Mouse (Mus musculus): ENCODE data around the gene Cxcl17. TPM values are rescaled to one million over a fixed set of nuclear protein-coding genes. Genes with fewer than 3 reads are reported as not detected.
"Not testable (repeated sequence)": the region's sequence is repeated elsewhere in the genome, so short reads cannot be mapped to it uniquely, and the experiment has no call there.

Cxcl17 gene
- not detected in 2 replicates for total RNA-seq (2021)
- long read RNA-seq, partial matches to known transcripts: 0 of 1 reads
- long read RNA-seq, other reads (novel, unspliced or antisense): 1 of 1 reads

DNA sequence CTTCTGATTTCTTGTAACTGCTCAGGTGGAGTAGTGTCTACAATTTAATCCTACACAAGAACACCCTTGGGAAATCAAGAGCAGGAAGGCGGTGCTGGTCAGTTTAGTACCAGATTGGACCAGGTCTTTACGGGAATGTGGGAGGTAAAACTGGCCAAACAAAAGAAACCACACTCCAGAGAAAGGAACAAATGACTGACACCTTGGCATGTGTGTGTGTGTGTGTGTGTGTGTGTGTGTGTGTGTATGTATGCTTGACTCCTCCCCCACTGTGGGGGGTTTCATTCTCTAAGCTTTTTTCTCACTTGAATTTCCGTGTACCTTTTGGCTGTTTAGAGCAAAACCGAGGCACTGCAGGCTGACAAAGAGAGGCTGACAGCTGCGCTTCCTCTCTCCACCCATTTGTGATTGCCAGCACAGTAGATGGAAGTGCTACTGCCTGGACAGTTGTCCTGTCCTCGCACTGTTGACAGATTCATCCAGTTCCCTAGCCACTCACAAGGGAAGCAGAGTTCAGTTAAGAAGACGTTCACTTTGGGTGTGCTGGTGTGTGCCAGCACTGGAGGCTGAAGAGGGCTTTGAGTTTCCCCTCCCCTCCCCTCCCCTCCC, at the start of gene Cxcl17:
Cxcl17 (minus strand) TSS at position 54 of the 609 bp plus-strand sequence.
- DNase-seq: no peak

DNA sequence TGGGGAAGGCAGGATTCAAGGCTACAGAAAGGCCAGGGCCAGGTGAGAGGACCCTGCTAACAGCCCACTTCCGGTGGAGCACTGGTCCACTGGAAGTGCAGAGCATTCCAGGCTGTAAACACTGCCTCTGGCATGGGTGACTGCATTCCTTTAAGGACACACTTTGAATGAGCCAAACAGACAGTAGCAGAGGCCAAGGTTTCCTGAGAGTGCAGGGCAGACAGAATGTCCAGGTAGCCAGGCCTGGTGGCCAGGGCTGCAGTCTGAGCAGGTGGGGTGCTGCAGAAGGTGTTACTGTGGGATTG, 49.3 kb upstream of the Cxcl17 start:
- DNase-seq: not testable (repeated sequence)

DNA sequence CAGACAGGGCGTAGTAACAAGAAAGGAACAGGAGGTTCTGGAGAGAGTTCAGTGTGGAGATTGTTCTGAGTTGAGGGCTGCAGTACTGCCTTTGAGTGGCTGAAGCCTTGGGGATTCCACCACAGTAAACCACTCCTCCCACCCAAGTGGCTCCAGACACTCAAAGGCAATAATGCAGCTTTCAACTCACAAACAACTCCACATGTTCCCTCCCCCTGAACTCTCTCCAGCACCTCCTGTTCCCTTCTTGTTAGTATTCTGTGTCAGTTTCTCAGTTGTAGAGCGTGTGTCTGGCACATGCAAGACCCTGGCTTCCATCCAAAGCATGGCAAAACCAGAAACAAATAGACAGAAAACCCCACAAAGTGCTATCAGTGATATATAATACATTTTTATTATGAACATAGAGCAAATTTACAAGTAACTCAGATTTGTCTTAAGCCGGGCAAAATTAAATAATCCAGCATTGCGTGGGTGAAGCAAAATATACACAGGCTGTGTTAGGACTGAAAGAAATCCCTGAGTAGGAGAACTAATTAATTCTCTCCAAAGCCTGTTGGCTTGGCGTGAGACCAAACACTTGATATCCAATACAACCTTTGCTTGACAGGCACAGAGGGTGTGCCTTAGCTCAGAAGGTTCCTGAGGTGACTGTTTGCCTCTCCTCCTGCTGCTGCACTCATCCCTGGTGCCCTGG, 48.8 kb upstream of the Cxcl17 start:
- not testable (repeated sequence) for DNase-seq

DNA sequence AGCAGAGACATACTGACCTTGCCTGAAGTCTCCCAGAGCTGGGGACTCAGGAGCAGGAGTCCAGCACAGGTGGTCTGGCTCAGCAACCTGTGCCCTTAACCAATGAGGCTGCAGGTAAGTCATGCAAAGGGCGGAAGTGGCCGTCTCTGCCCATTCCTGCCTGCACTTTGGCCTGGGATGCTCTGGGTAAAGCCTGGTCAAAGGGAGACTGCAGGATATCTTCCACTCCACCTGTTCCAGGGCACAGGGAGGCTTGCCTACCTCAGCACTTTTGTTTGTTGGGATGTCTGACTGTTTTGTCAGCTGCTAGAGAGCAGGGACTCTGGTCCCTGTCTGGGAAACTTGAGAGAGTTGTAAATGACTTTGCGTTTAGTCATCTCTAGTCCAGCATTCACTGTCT, 39.4 kb upstream of the Cxcl17 start:
- no peak for DNase-seq

DNA sequence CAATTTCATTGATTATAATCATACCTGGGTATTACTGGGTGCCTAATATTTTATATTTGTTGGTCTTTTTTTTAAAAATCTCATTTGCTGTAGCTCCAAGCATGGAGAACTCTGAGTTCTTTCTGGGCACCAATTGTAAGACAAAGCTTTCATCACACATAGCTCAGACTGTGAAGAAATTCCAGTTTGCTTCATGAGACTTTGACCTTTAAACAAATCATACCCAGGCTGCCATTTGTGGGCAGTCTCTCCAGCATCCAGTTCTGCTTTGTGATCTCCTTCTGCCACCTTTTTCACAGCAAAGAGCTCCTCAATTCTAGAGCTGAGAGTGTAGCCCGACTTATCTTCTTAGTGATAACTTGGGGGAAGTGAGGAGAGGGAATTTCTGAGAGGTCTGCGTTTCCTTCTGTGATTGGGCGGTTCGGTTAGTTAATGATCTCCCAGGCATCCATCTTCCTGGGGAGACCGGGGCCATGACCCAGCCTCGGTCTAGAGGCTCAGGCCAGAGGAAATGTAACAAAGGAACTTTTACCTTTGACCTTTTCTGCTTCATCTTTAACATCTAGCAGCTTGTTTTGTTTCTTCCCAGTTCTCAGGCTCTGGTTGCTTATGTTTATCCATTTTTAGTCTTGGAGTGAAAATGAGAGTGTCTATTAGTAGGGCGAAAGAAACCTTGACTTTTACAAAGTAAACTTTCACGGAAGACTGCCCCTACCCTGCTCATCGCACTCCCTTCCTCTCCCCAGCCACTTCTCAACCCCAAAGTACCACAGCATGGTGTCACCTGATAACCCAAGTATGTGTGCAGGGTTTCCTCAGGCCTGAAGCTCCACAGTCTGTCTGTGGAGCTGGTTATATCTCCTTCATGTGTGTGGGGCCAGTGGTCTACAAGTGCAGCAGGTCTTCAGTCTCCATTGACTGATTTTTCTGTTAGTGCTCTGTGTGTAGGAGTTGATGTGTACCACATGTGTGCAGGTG, 37.5 kb upstream of the Cxcl17 start:
- DNase-seq: no peak

DNA sequence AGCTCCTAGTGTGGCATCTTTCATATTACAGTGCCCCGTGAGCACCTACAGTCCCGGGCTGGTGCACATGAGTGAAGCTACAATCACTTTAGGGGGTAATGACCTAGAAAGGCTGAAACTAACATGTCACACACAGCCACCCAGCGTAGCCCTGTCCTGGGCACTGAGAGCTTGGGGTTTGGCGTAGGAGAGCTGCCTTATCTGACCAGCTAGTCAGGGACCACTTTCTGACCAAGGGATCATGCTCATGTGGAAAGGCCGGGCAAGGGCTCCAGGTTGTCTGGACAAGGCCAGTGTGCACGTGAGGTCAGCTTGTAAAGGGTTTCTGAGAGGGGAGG, 28.1 kb upstream of the Cxcl17 start:
- no peak for DNase-seq

DNA sequence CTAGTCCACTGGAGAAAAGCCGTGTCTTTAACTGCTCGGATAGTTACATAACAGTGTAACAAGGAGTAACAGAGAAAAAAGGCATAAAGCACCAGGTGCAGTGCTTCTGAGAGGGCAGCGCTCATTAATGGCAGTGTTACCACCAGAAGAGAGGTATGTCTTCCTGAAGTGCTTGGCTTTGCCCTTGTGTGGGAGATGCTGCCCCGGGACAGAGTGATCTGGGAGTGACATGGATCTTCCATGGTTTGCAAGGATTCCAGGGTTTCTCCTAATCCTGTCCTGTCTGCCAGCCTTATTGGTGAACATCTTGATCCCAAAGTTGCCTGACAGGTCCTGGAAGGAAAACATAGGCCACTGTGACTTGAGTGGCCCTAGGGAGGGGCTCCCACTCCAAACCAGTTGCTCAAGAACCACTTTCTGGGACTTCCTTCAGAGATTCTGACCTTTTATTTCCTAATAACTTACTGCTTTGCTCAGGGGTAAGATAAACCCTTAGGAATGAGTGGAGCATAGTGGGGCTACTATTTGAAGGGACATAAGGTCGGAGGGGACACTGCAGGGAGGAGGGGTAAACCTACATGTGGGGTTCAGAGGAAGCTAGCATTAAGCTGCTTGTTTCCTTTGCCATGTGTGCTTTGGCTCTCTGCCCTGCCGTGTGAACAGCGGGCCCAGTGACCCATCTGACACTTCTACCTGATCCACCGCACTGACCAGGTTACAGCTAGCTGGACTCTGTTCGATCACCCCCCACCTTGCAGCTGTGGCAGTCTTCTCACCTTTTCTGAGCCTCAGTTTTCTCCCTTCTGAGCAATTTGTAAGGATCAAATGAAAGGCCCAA, 27.5 kb upstream of the Cxcl17 start:
- DNase-seq: no peak

DNA sequence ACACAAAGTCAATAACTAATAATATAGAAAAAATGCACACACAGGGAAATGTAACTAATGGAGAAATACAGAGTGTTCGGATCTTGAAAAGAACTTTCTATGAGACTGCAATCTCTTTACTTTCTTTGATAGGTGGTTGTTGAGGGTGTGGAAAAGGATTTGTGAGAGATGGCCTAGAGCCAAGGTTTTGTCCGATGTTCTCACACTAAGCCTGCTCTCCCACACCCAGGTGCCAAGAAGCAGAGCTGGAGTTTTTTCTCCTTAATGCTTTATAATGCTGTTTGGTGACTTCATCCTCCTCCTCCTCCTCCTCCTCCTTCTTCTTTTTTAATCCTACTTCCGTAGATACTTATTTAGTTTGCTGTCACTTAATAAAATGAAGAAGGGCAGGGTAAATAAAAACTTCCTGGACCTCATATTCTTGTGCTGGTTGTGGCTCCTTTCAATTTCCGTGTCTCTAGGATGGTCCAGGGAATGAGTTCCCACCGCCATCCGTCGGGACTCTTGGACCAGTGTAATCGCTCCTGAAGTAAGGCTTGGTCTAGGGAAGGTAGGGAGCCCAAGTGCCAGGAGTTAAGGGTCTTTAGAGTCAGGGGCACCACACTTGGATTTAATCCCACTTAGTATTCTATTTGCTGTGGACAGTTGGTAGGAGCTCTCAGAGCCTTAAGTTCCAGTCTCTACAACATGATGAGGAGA, 26.6 kb upstream of the Cxcl17 start:
- no peak for DNase-seq

DNA sequence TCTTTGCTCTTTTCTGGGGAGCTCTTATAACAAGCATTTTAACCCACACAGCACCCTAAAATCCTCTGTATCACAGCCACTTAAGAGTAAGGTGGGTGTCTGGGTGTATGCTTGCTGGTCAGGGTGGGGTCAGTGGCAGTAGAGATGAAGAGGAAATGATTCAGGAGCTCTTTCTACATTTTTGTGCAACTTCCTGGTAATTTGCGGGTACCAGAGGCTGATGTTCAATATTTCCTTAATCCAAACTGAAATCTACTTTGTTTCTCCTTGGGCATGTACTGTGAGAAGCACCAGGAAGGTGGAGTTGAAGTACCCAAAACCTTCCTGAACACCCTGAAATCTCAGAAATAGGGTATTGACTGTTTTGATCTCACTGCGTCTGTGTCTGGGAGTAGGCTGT, 24.0 kb upstream of the Cxcl17 start:
- DNase-seq: no peak

DNA sequence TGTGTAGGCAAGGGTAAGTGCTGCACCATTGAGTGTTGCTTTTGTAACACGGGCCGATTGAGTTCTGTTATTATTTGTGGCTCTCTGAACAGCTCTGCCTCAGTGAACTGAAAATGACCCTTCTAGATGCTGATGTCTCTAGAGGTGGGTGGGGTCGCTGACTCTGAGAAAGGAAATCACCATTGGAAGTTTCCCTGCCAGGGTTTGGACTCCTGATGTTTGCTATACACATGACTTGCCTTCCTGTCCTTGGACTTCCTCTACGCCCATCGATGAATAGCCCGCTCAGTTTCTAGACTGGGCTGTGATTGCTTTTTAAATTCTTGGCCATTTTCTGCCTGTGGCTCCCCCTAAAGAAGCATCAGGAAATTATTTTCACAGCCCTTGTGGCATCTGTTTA, 23.5 kb upstream of the Cxcl17 start:
- no peak for DNase-seq

DNA sequence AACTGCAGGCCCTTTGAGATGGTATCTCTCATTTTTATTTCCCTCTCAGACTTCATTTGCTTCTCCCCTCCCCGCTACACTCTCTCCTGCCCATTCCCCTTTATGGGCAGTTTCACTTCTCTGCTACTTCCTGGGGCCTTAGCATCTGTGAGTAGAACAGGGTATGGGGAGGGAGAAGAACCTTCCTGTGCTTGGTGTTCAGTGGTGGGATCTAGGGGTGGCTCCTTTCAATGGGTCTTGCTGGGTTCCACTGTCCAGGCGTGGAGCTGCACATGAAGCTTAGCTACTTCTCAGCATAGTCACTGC, 22.8 kb upstream of the Cxcl17 start:
- no peak for DNase-seq

DNA sequence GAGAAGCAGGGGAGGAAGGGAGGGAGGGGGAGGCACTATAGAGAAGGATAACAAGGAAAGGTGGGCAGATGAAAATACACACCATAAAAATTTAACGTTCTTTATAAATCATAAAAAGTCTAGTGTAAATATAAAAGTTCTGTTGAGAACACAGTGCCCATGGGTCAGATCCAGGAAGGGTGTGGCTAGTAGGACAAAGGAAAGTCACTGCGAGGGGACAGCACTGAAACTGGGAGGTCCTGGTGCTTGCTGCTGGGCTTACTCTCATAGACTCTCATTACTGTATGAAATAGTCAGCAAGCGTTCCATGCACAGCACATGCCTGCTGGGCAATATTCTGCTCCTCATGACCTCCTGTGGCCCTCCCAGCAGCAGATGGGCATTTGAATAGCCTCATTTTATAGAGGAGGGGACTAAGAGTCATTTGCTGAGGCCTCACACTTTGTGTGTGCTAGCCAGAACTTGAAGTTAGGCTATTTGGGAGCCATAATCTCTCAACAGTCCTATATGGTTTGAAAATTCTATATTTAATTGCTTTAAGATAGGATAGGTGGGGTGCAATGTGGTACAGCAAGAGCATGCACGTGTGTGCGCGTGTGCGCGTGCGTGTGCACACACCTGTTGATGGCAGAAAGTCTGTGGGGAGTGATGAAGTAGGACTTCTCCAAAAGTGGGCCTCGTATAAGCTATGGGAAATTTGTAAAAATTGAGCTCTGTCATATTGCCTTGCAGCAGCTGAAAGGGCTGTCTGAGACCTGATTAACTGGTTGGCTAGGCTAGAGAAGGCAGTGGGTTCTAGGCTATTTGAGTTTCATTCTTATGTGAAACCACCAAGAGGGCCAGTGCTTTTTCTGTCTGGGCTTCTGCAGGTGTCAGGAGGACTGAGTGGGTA, 22.2 kb upstream of the Cxcl17 start:
- DNase-seq: no peak

DNA sequence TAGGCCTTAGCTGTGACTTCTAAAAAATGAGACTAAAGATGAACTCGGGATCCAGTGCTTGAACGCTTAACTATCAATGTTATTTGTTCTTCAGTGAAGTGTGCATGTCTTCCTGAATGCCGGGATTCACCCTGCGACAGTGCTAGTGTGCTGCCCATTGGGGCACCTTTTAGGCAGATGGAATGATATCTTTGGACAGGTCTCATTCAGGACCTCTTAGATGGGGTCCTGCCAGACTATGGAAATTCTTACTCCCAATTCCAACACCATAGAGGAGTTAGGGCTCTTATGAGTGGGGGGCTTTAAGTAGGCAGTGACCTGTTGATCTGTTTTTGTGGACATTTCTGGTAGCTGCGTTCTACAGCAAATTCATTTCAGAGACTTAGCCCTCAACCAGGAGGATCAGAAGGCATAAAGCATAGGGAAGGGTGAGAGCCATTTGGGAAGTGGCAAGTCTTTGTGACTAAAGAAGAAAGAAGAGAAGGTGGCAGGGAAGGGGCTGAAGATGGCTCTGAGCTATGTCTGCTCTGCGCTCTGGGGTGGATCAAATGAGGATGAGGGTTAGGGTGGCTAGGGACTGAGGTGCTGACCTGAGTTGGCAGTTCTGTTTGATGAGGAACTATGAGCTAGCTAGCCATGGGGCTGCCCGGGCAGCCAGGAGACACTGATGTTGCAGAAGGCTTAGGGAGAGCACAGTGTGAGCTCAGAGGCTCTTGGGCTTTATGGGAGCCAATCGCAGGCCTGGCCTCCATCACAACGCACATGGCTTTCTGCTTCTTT, 21.3 kb upstream of the Cxcl17 start:
- no peak for DNase-seq

DNA sequence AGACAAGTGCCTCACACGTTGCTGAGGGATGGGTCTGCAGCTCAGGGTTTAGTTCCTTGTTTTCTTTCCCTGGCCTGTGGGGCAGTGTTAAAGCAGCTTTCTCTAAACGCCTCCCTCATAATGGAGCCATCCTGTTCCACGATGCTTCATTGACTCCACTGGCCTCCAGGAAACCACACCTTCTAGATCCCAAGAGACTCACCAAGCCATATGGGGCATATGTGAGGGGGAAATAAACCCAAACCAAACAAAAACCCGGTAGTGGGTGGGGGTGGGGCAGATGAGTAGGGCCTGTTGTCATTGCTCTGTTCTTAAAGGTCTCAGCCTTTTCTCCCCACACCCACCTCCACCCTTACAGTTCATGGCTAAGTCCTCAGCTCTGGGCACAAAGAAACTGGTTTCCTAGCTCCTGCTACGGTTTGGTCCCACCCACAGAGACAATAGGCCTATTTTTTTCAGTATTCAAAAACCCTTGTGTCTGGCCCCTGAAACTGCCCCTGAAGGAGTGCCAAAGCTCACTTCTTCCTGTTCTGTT, 20.4 kb upstream of the Cxcl17 start:
- no peak for DNase-seq

DNA sequence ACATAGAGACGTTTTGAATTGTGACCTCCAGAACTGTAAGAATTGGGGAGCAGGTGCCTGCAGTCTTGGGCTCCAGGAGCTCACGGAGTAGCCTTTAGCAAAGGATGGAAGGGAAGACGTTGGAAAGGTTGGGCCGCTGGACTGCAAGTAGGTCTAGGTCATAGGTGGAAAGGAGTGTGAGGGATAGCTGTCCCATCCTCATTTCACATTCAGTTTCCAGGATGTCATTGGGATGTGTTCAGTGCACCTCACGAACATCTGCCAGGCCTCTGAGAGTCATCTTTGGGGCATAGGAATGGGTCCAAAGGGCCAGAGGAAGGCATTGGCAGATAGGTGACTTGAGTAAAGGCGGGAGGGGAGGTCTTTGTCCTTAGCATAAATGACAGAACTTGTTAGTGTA, 19.7 kb upstream of the Cxcl17 start:
- no peak for DNase-seq

DNA sequence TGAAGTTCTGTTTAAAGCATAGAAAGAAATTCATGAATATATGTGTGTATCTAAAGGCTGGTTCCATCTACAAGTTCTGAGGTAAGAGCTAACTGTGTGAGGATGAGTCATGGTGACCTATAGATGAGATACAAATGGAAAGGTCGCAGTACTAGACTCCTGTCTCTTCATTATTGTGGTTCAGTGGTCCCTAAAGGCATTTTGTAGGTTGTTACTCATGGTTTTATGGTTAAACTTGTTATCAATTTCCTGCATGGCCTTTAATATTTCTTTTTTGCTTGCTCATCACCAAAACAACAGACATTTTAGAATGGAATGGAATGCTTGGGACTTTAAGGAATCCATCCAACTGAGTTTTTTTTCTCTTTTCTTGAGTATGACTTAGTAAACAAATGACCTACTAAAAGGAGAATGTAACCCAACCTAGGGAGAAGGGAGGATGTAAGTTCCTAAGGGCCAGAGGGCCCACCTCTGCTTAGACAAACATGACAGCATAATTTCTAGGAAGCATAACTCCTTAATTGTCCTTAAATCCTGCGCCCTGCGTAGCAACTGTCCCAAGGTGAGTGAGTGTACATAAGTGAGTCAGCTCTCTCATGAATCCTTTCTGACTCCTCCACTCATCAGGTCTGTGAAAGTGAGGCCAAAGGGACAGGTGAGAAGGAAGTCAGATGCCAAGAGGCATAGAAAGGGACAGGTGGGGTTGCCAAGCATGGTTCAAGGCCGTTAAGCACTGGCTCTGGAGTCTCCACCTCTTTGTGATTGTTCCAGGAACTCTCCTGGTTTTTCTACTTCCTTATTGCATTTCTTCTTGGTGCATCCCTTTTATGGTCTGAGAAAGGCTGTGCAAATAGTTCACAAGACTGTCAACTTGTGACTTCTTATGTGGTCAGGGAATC, 17.4 kb upstream of the Cxcl17 start:
- DNase-seq: no peak

DNA sequence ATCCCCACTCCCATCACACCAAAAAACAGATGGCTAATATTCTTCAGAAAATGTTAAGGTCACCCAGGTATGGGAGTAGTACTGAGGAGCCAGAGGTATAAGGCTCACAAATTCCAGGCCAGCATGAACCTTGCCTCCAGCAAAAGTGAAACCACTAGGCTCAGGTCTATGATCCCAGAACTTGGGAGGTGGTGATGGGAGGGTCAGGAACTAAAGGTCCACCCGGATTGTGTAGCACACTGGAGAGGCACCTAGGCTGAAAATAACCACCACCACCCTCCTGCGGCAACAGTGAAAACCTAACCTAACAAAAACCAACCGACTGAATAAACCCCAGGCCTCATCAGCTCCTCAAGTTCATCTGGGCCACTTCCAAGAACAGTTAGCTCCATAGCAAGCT, 15.6 kb upstream of the Cxcl17 start:
- no peak for DNase-seq

DNA sequence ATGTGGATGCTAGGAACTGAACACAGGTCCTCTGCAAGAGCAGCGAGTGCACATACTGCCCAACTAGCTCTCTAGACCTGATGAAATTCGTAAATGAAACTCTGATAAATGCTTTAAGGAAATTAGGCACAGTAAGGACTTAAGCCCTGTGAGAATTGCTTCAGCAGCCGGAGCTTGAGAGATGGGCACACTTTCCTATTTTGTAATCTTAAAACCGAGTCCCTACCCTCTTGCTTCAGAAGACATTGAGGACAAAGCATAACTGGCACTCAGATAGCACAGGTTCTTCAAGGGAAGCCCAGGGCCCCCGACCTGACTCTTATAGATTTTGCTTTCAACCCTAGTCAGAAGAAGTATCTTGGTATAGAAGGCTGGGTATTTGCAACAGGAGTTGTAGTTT, 14.5 kb upstream of the Cxcl17 start:
- DNase-seq: no peak

DNA sequence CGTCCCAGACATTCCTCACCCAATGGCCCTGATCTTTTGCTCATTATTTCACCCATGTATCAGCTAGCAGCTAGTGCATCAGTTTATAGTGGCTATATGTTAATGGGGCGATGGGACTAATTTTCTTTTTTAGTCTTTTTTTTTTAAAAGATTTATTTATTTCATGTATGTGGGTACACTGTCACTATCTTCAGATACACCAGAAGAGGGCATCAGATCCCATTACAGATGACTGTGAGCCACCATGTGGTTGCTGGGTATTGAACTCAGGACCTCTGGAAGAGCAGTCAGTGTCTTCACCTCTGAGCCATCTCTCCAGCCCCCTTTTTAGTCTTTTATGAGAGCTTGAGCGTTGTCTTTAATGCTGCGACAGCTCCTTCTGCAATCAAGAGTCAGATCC, 13.7 kb upstream of the Cxcl17 start:
- not testable (repeated sequence) for DNase-seq

Data from adrenal gland, postnatal 25 days (tissue).